Mouse (Mus musculus): ENCODE results near the gene Myo16. TPM values are rescaled to one million over a fixed set of nuclear protein-coding genes. Genes with fewer than 3 reads are reported as not detected.

The Myo16 gene
- polyA plus RNA-seq, 2 experiments: 0.01 to 0.03 TPM

DNA sequence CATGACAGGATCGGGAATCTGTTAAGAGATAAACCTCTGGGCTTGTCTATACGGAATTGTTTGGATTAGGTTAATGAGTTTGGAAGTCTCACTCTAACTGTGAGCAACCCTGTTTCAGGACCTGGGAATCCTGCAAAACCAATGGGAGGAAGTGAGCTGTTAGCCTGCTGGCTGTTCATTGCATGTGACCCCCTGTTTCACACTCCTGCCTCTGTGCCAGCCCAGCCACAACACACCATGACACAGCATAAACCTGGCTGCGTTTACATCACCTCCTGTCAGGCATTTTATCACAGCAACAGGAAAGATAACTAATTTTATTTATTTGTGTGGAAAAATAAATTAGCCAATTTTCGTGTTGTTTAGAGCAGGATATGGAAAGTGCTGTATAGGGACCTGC lies 138.9 kb downstream of the Myo16 start:
- no peak overlapping the region for H3K9ac ChIP-seq (replicated peaks)
- no peaks in the 10 kb centered on the region for H3K27me3 ChIP-seq (ENCODE audit: control insufficient read depth, insufficient read depth, low read length)
- no peak overlapping the region for H3K4me3 ChIP-seq (ENCODE audit: insufficient read depth in 1 of 2, low read depth in 2 of 2, low read length in 2 of 2)
- no peaks in the 10 kb centered on the region for H3K9me3 ChIP-seq (ENCODE audit: control insufficient read depth, low read length)
- DNase-seq (ENCODE audit: low read depth in 3 of 3, low spot score in 3 of 3): no peak
- H3K27ac ChIP-seq: no peak overlapping the region
- 24% methylated on average over 4 of the region's 4 CpGs for whole genome bisulfite sequencing (ENCODE audit: insufficient replicate concordance)
- H3K4me2 ChIP-seq (ENCODE audit: low read depth): no peak overlapping the region
- H3K36me3 ChIP-seq (replicated peaks; ENCODE audit: control insufficient read depth, insufficient read depth, low read depth): no peaks in the 10 kb centered on the region
- no peaks in the 10 kb centered on the region for H3K4me1 ChIP-seq (replicated peaks; ENCODE audit: control insufficient read depth in 2 of 2, insufficient read depth in 2 of 2, low read length in 1 of 2)
- ATAC-seq (ENCODE audit: insufficient read depth): no peak
- TF ChIP-seq CTCF (IDR thresholded peaks at IDR 0.05; ENCODE audit: low read depth) (no peak), EP300 (IDR thresholded peaks at IDR 0.05; ENCODE audit: low read depth) (no peak)

DNA sequence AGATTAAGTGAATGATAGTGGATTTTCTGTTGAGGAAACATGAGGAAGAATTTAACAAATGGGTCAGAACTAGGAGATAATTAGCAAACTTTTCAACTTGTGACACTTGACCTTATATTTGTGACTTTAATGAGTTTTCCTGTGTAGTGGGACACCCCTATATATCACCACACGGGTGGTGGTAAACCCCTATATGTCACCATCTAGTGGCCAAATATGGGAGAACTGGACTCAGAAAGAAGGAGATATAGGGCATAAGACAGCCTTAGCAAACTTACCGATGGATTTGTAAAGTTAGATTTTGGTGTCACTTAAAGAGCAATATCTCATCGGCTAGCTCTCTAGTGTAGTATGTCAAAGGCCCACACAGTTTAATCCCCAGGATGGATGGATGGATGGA lies 147.1 kb downstream of the Myo16 start:
- no peaks in the 10 kb centered on the region for H3K9me3 ChIP-seq (ENCODE audit: control insufficient read depth, low read length)
- no peak overlapping the region for H3K4me2 ChIP-seq (ENCODE audit: low read depth)
- no peak overlapping the region for H3K27ac ChIP-seq
- H3K27me3 ChIP-seq (ENCODE audit: control insufficient read depth, insufficient read depth, low read length): no peaks in the 10 kb centered on the region
- H3K9ac ChIP-seq (replicated peaks): no peak overlapping the region
- H3K36me3 ChIP-seq (replicated peaks; ENCODE audit: control insufficient read depth, insufficient read depth, low read depth): no peaks in the 10 kb centered on the region
- DNase-seq (ENCODE audit: low read depth in 3 of 3, low spot score in 3 of 3) (no peak), ATAC-seq (ENCODE audit: insufficient read depth) (no peak)
- H3K4me1 ChIP-seq (replicated peaks; ENCODE audit: control insufficient read depth in 2 of 2, insufficient read depth in 2 of 2, low read length in 1 of 2): no peaks in the 10 kb centered on the region
- WGBS (ENCODE audit: insufficient replicate concordance): 37% methylated on average over 3 of the region's 3 CpGs
- peak; percentile 24; the same call in 1 of the 2 replicates for TF ChIP-seq CTCF (IDR thresholded peaks at IDR 0.05; ENCODE audit: low read depth)
- TF ChIP-seq EP300 (IDR thresholded peaks at IDR 0.05; ENCODE audit: low read depth): no peak
- H3K4me3 ChIP-seq (ENCODE audit: insufficient read depth in 1 of 2, low read depth in 2 of 2, low read length in 2 of 2): no peak overlapping the region

DNA sequence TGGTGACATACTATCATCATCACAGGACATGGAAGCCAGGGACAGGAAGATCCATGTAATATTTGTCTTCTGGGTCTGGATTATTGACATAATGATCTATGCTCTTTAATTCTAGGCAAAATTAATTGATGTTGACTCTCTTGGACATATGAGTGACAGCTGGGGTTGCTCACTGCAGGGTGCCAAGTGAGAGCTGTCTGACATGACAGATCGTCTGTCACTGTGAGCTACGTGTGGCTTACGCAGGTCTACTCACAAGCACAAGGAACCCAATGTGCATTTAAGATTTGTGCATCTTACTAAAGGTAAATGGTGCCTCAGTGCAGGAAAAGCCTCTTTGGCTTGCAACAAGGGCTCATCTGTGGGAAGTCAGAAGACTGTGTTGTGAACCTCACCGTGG lies 149.3 kb downstream of the Myo16 start:
- Histone ChIP-seq H3K4me2 (ENCODE audit: low read depth) (no peak overlapping the region), H3K4me1 (replicated peaks; ENCODE audit: control insufficient read depth in 2 of 2, insufficient read depth in 2 of 2, low read length in 1 of 2) (no peaks in the 10 kb centered on the region), H3K27me3 (ENCODE audit: control insufficient read depth, insufficient read depth, low read length) (no peaks in the 10 kb centered on the region), H3K4me3 (ENCODE audit: insufficient read depth in 1 of 2, low read depth in 2 of 2, low read length in 2 of 2) (no peak overlapping the region), H3K36me3 (replicated peaks; ENCODE audit: control insufficient read depth, insufficient read depth, low read depth) (no peaks in the 10 kb centered on the region), H3K27ac (no peak overlapping the region), H3K9ac (replicated peaks) (no peak overlapping the region), H3K9me3 (ENCODE audit: control insufficient read depth, low read length) (no peaks in the 10 kb centered on the region)
- no peak for ATAC-seq (ENCODE audit: insufficient read depth)
- WGBS (ENCODE audit: insufficient replicate concordance): 55% methylated on average over 4 of the region's 4 CpGs
- DNase-seq (ENCODE audit: low read depth in 3 of 3, low spot score in 3 of 3): no peak
- no peak for TF ChIP-seq CTCF (IDR thresholded peaks at IDR 0.05; ENCODE audit: low read depth)
- no peak for TF ChIP-seq EP300 (IDR thresholded peaks at IDR 0.05; ENCODE audit: low read depth)

DNA sequence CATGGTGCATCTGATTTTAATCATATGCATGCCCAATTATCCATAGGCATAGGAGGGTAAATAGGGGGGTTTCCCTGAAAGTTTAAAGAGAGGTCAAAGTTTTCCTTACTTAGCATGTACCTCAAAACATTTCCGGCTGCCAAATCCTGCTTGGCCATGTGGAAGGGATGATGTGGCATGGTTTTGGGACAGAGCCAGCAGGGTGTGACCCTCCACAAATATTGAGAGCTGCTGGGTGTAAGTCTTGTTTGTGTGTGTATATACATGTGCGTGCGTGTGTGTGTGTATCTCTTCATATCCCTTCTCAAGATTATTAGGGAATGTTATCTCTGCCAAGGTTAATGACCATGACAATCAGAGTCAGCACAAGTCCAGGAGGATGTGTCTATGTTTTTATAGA lies 150.3 kb downstream of the Myo16 start:
- H3K4me3 ChIP-seq (ENCODE audit: insufficient read depth in 1 of 2, low read depth in 2 of 2, low read length in 2 of 2): no peak overlapping the region
- no peak overlapping the region for H3K4me2 ChIP-seq (ENCODE audit: low read depth)
- DNase-seq (ENCODE audit: low read depth in 3 of 3, low spot score in 3 of 3) (no peak), ATAC-seq (ENCODE audit: insufficient read depth) (no peak)
- H3K4me1 ChIP-seq (replicated peaks; ENCODE audit: control insufficient read depth in 2 of 2, insufficient read depth in 2 of 2, low read length in 1 of 2): no peaks in the 10 kb centered on the region
- TF ChIP-seq EP300 (IDR thresholded peaks at IDR 0.05; ENCODE audit: low read depth) (no peak), CTCF (IDR thresholded peaks at IDR 0.05; ENCODE audit: low read depth) (no peak)
- H3K9me3 ChIP-seq (ENCODE audit: control insufficient read depth, low read length): no peaks in the 10 kb centered on the region
- H3K9ac ChIP-seq (replicated peaks): no peak overlapping the region
- H3K27ac ChIP-seq: no peak overlapping the region
- WGBS (ENCODE audit: insufficient replicate concordance): 69% methylated on average over 3 of the region's 3 CpGs
- H3K27me3 ChIP-seq (ENCODE audit: control insufficient read depth, insufficient read depth, low read length): no peaks in the 10 kb centered on the region
- H3K36me3 ChIP-seq (replicated peaks; ENCODE audit: control insufficient read depth, insufficient read depth, low read depth): no peaks in the 10 kb centered on the region

DNA sequence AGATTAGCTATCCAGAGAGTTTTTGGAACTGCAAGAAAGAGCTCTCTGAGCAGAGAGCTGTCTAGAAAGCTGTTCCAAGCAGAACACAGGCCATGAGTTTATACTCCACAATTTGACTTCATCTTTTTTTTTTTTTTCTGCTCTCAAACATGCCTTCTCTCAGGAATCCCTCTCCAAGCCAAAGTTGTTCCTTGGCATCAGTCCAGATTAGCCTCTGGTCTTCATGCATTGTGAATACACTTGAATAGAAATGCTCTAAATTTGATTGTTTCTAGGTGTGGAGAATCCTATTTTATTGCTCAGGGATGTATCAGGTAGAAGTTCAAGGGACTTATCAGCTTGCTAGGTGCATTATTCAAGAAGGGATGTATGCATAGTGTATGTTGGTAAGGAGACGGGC lies 151.0 kb downstream of the Myo16 start:
- Histone ChIP-seq H3K27me3 (ENCODE audit: control insufficient read depth, insufficient read depth, low read length) (no peaks in the 10 kb centered on the region), H3K36me3 (replicated peaks; ENCODE audit: control insufficient read depth, insufficient read depth, low read depth) (no peaks in the 10 kb centered on the region), H3K4me1 (replicated peaks; ENCODE audit: control insufficient read depth in 2 of 2, insufficient read depth in 2 of 2, low read length in 1 of 2) (no peaks in the 10 kb centered on the region), H3K4me3 (ENCODE audit: insufficient read depth in 1 of 2, low read depth in 2 of 2, low read length in 2 of 2) (no peak overlapping the region), H3K27ac (no peak overlapping the region), H3K4me2 (ENCODE audit: low read depth) (no peak overlapping the region), H3K9me3 (ENCODE audit: control insufficient read depth, low read length) (no peaks in the 10 kb centered on the region), H3K9ac (replicated peaks) (no peak overlapping the region)
- ATAC-seq (ENCODE audit: insufficient read depth): no peak
- no peak for DNase-seq (ENCODE audit: low read depth in 3 of 3, low spot score in 3 of 3)
- WGBS (ENCODE audit: insufficient replicate concordance): 47% methylated on average over 1 of the region's 1 CpGs
- TF ChIP-seq CTCF (IDR thresholded peaks at IDR 0.05; ENCODE audit: low read depth) (no peak), EP300 (IDR thresholded peaks at IDR 0.05; ENCODE audit: low read depth) (no peak)
